Mouse (Mus musculus) frontal cortex, postnatal 36 days (tissue): Measurements from ENCODE around the gene Gpnmb.

Experiments used
- DNase-seq, 2 experiments: peaks; one replicate each; pipeline ENCODE4 v3.0.0; 2022; ENCODE audit warnings: low spot score in 2 of 2

Gene Gpnmb

GRCm38 (mm10) chr6:49096933-49097461 lies 60.7 kb downstream of the Gpnmb start:
- DNase-seq, result peak; percentile 66 to 80

GRCm38 (mm10) chr6:49097596-49098110 lies 61.3 kb downstream of the Gpnmb start:
- no peak for DNase-seq

DNA sequence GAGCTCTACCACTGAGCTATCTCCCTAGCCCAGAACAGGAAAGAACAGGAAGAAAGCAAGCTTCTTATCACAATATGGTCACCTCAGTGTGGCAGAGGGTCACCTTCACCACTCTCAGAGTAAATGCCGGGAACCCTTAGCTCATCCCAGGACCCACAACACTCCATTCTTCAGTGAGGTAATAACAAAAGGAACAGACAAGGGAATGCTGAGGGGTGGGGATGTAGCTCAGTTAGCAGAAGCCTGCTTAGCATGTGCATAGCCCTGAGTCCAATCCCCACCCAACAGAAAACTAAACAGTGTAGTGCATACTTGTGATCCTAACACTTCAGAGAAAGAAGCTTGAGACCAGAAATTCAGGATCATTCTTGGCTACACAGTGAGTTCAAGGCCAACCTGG lies 62.7 kb downstream of the Gpnmb start:
- DNase-seq, result no peak

GRCm38 (mm10) chr6:49106746-49107500 lies 70.6 kb downstream of the Gpnmb start:
- no peak for DNase-seq

DNA sequence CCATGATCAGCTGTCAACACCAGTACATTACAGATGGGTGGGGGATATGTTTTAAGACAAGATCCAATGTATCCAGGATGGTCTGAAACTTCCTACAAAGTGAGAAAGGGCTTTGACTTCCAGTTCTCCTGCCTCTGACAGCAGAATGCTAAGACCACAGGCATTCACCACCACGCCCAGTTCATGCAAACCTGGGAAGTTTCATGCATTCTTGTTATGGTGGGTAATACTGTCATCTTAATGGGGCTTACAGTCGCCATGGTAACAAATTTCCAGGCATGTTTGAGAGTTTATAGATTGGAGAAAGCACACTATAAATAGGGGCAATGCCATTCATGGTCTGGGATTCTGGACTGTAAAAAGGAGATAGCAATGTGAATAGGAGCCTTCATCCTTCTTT lies 72.8 kb downstream of the Gpnmb start:
- no peak for DNase-seq

DNA sequence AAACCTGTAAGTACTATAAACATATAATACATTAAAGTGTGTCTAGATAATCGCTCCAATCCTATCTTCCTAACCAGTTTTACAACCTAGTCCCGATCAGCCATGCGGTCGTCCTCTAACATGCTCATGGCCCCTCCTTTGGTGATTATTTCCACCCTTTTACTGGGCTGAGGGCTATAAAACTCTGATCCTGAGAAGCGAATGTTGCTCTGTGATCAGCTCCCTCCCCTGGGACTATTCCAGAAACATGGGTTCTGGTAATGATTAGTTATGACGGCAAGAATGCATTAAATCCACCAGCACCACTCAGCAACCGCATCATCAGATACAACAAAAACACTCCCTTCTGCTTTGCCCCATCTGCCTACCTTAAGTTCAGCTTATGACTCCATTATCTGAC lies 77.5 kb downstream of the Gpnmb start:
- no peak for DNase-seq

- DNase-seq, result no peak
These were observed 78.1 kb downstream of the Gpnmb start for GRCm38 (mm10) chr6:49114457-49114856.

GRCm38 (mm10) chr6:49115550-49115949 lies 79.2 kb downstream of the Gpnmb start:
- DNase-seq, result no peak

- DNase-seq, result no peak
These were observed 79.9 kb downstream of the Gpnmb start for GRCm38 (mm10) chr6:49116241-49116640.

GRCm38 (mm10) chr6:49118446-49118845 lies 82.1 kb downstream of the Gpnmb start:
- DNase-seq, result no peak

- no peak for DNase-seq
These were observed 83.3 kb downstream of the Gpnmb start for GRCm38 (mm10) chr6:49119462-49120135.

DNA sequence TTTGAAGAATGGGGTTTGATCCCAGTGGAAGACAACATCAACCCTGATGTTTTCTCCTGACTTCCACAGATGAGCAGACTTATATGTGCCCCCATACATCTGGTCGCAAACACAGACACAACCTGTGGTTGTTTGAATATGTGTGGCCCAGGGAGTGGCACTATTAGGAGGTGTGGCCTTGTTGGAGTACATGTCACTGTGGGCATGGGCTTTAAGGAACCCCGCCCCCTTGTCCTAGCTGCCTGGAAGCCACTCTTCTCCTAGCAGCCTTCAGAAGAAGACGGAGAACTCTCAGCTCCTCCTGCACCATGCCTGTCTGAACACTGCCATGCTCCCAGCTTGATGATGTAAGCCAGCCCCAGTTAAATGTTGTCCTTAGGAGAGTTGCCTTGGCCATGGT lies 84.0 kb downstream of the Gpnmb start:
- no peak for DNase-seq
